Comparison of ENCODE assay signal across 11 mouse cellular contexts in genomic region chr3:116615318-116616068, GRCm38 (mm10). TPM values are rescaled to one million over a fixed set of nuclear protein-coding genes. Genes with fewer than 3 reads are reported as not detected.
"Had no signal": no experiment of that assay in that cellular context is flagged by ENCODE, and none has a peak within 500 bp of the region (broad histone marks: within the 10 kb centered on the region; RNA-seq: fewer than 3 reads in every experiment).

No protein-coding gene starts in this region.

- ATAC-seq: midbrain, embryonic 16.5 days had no signal

- H3K4me3 ChIP-seq: limb, embryonic 10.5 days; midbrain, embryonic 10.5 days; neural tube, embryonic 13.5 days; stomach, embryonic 15.5 days had no signal

- H3K27ac ChIP-seq: limb, embryonic 10.5 days; midbrain, embryonic 10.5 days; neural tube, embryonic 13.5 days; stomach, embryonic 15.5 days had no signal

- H3K9ac ChIP-seq: neural tube, embryonic 13.5 days; stomach, embryonic 15.5 days had no signal

- H3K4me1 ChIP-seq: limb, embryonic 10.5 days; midbrain, embryonic 10.5 days; neural tube, embryonic 13.5 days; stomach, embryonic 15.5 days had no signal

- H3K27me3 ChIP-seq: neural tube, embryonic 13.5 days; stomach, embryonic 15.5 days had no signal

- DNase-seq: kidney, adult 2 months; kidney, postnatal 25 days; layer of hippocampus, adult 9-11 months; right cerebral cortex, postnatal 14 days; thymus, postnatal 36 days had no signal

- H3K9me3 ChIP-seq: limb, embryonic 10.5 days; midbrain, embryonic 10.5 days; neural tube, embryonic 13.5 days; stomach, embryonic 15.5 days had no signal

RNA-seq across cellular contexts. Expression of gene Lrrc39, which starts 52.7 kb away (rescaled TPM):
- polyA plus RNA-seq: testis, adult 2 months had no signal
